Mouse (Mus musculus) CD8-positive naive resting alpha-beta T cell, adult 2 months (primary cell): ENCODE measurements around the gene Eif2d.
"Not testable (repeated sequence)": the region's sequence is repeated elsewhere in the genome, so short reads cannot be mapped to it uniquely, and the experiment has no call there.

Experiments used
- DNase-seq, 2 experiments: peaks; one replicate each; pipeline ENCODE4 v3.0.0; 2022; ENCODE audit warnings: low read depth in 2 of 2, low spot score in 2 of 2

Eif2d gene

GRCm38 (mm10) chr1:131139102-131140095 lies 13.6 kb upstream of the Eif2d start:
- no peak for DNase-seq

- DNase-seq: no peak
These were observed 11.5 kb upstream of the Eif2d start for GRCm38 (mm10) chr1:131141449-131141848.

GRCm38 (mm10) chr1:131142472-131142871 lies 10.5 kb upstream of the Eif2d start:
- DNase-seq: no peak

GRCm38 (mm10) chr1:131145222-131145621 lies 7.8 kb upstream of the Eif2d start:
- DNase-seq: not testable (repeated sequence)

- no peak for DNase-seq
These were observed 6.8 kb upstream of the Eif2d start for GRCm38 (mm10) chr1:131146181-131146614.

GRCm38 (mm10) chr1:131149496-131149895 lies 3.5 kb upstream of the Eif2d start:
- no peak for DNase-seq

- peak; percentile 52 to 65 for DNase-seq
These were observed 2.5 kb downstream of the Eif2d start for GRCm38 (mm10) chr1:131155456-131155855.

GRCm38 (mm10) chr1:131159573-131160327 lies 6.8 kb downstream of the Eif2d start:
- not testable (repeated sequence) for DNase-seq

- no peak for DNase-seq
These were observed 8.1 kb downstream of the Eif2d start for GRCm38 (mm10) chr1:131161091-131161490.

GRCm38 (mm10) chr1:131164427-131164826 lies 11.4 kb downstream of the Eif2d start:
- DNase-seq: no peak

- DNase-seq: no peak
These were observed 14.6 kb downstream of the Eif2d start for GRCm38 (mm10) chr1:131167612-131168011.

GRCm38 (mm10) chr1:131173001-131173400 lies 20.0 kb downstream of the Eif2d start:
- no peak for DNase-seq

- DNase-seq: no peak
These were observed 20.8 kb downstream of the Eif2d start for GRCm38 (mm10) chr1:131173809-131174208.

- no peak for DNase-seq
These were observed 21.4 kb downstream of the Eif2d start for GRCm38 (mm10) chr1:131174299-131174861.

- DNase-seq: no peak
These were observed 22.2 kb downstream of the Eif2d start for GRCm38 (mm10) chr1:131175189-131175588.

GRCm38 (mm10) chr1:131175819-131176218 lies 22.8 kb downstream of the Eif2d start:
- no peak for DNase-seq

GRCm38 (mm10) chr1:131177249-131177648 lies 24.3 kb downstream of the Eif2d start:
- DNase-seq: no peak

GRCm38 (mm10) chr1:131178083-131178482 lies 25.1 kb downstream of the Eif2d start:
- no peak for DNase-seq

- no peak for DNase-seq
These were observed 27.4 kb downstream of the Eif2d start for GRCm38 (mm10) chr1:131180386-131180785.

- DNase-seq: peak; percentile 82 to 89
These were observed 28.9 kb downstream of the Eif2d start for GRCm38 (mm10) chr1:131181642-131182527.
